Mouse (Mus musculus): ENCODE results near the gene Pex19. TPM values are rescaled to one million over a fixed set of nuclear protein-coding genes. Genes with fewer than 3 reads are reported as not detected.

Pex19 gene
- total RNA-seq, 2 experiments from 2014 or later = 130 to 147 TPM

GRCm38 (mm10) chr1:172129780-172130179 is 3.2 kb downstream of the Pex19 start:
- no peak for DNase-seq (ENCODE audit: low spot score in 2 of 2)

GRCm38 (mm10) chr1:172132319-172132718 is 5.8 kb downstream of the Pex19 start:
- peak in 1 of 2 experiments; percentile 28 for DNase-seq (ENCODE audit: low spot score in 2 of 2)

- DNase-seq (ENCODE audit: low spot score in 2 of 2) = peak in 1 of 2 experiments; percentile 62
Observed at GRCm38 (mm10) chr1:172133535-172133934, 7.0 kb downstream of the Pex19 start.

- no peak for DNase-seq (ENCODE audit: low spot score in 2 of 2)
Observed at GRCm38 (mm10) chr1:172134072-172134471, 7.5 kb downstream of the Pex19 start.

- DNase-seq (ENCODE audit: low spot score in 2 of 2) = no peak
Observed at GRCm38 (mm10) chr1:172140160-172140559, 13.6 kb downstream of the Pex19 start.

- no peak for DNase-seq (ENCODE audit: low spot score in 2 of 2)
Observed at GRCm38 (mm10) chr1:172140825-172141224, 14.3 kb downstream of the Pex19 start.

GRCm38 (mm10) chr1:172141529-172141928 is 15.0 kb downstream of the Pex19 start:
- DNase-seq (ENCODE audit: low spot score in 2 of 2) = no peak

- peak in 1 of 2 experiments; percentile 28 for DNase-seq (ENCODE audit: low spot score in 2 of 2)
Observed at GRCm38 (mm10) chr1:172143570-172143969, 17.0 kb downstream of the Pex19 start.

- peak; percentile 97 to 98 for DNase-seq (ENCODE audit: low spot score in 2 of 2)
Observed at GRCm38 (mm10) chr1:172147835-172148278, 21.3 kb downstream of the Pex19 start, which contains the start of gene Dcaf8. Gene Dcaf8 (plus strand): TSS chr1:172148084.

GRCm38 (mm10) chr1:172148279-172148954 is 21.9 kb downstream of the Pex19 start:
- DNase-seq (ENCODE audit: low spot score in 2 of 2) = peak in 1 of 2 experiments; percentile 30

GRCm38 (mm10) chr1:172148955-172149815 is 22.6 kb downstream of the Pex19 start:
- DNase-seq (ENCODE audit: low spot score in 2 of 2) = no peak

- no peak for DNase-seq (ENCODE audit: low spot score in 2 of 2)
Observed at GRCm38 (mm10) chr1:172154536-172154935, 28.0 kb downstream of the Pex19 start.

- no peak for DNase-seq (ENCODE audit: low spot score in 2 of 2)
Observed at GRCm38 (mm10) chr1:172155518-172155917, 29.0 kb downstream of the Pex19 start.

- no peak for DNase-seq (ENCODE audit: low spot score in 2 of 2)
Observed at GRCm38 (mm10) chr1:172159970-172160369, 33.4 kb downstream of the Pex19 start.

- DNase-seq (ENCODE audit: low spot score in 2 of 2) = no peak
Observed at GRCm38 (mm10) chr1:172160508-172160907, 34.0 kb downstream of the Pex19 start.

- DNase-seq (ENCODE audit: low spot score in 2 of 2) = no peak
Observed at GRCm38 (mm10) chr1:172162009-172162408, 35.5 kb downstream of the Pex19 start.

GRCm38 (mm10) chr1:172162959-172163358 is 36.4 kb downstream of the Pex19 start:
- DNase-seq (ENCODE audit: low spot score in 2 of 2) = no peak

GRCm38 (mm10) chr1:172167911-172168310 is 41.4 kb downstream of the Pex19 start:
- DNase-seq (ENCODE audit: low spot score in 2 of 2) = no peak

GRCm38 (mm10) chr1:172169809-172170208 is 43.3 kb downstream of the Pex19 start:
- DNase-seq (ENCODE audit: low spot score in 2 of 2) = no peak

- no peak for DNase-seq (ENCODE audit: low spot score in 2 of 2)
Observed at GRCm38 (mm10) chr1:172172381-172172780, 45.8 kb downstream of the Pex19 start.

GRCm38 (mm10) chr1:172173181-172173580 is 46.6 kb downstream of the Pex19 start:
- no peak for DNase-seq (ENCODE audit: low spot score in 2 of 2)

GRCm38 (mm10) chr1:172177791-172178190 is 51.2 kb downstream of the Pex19 start:
- no peak for DNase-seq (ENCODE audit: low spot score in 2 of 2)

Data from gastrocnemius, postnatal 4 days (tissue).